8 mouse cellular contexts compared by ENCODE assay signal in the genomic region with DNA sequence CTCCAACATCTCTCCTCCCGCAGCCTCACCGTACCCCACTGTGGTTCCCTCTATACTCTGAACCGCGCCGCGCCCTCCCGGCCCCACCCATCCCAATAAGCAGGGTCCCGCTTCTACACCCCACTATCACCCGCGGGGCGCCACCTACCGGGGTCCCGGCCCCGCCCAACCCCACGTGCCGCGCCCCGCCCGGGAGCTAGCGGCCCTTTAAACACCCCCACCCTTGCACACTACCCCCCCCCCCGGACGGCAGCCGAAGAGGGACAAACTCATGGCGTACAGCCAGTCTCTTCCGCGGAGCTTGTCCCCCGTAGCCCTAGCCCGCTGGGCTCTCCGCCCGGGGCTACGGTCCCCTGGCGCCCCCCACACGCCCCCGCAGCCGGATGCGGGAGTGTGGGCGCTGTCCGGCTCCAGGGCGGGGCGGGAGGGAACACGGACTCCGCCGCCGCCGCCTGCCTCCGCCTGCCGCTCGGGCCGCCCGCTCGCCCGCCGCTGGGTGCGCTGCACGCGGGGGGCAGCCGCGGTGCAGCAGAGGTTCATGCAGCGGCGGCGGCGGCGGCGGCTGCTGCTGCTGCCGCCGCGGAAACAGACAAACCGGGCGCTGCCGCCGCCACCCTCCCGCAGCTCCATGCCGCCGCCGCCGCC. TPM values are rescaled to one million over a fixed set of nuclear protein-coding genes. Genes with fewer than 3 reads are reported as not detected.
DNase-seq lines count a peak whose midpoint lies in the region; ATAC-seq and TF ChIP-seq lines count a peak whose summit lies in the region.

No protein-coding gene starts in this region.

- ATAC-seq in hindbrain, embryonic 13.5 days (ENCODE audit: low FRiP score), result peak; percentile 78

- peak; percentile 70 for DNase-seq in R1 (ENCODE audit: low read depth, low spot score)
- peak; percentile 77 for DNase-seq in cerebellum, adult 9-11 months
- DNase-seq in frontal cortex, postnatal 25 days (ENCODE audit: low spot score in 2 of 2), result peak; percentile 40 to 60
- peak; percentile 70 to 74 for DNase-seq in left cerebral cortex, adult 2 months (ENCODE audit: extremely low spot score in 1 of 2, low spot score in 2 of 2)
- DNase-seq in lung, postnatal 36 days, result peak; percentile 74
- peak; percentile 79 for DNase-seq in retina, postnatal 7 days (ENCODE audit: low read depth, low spot score)
- peak; percentile 73 for DNase-seq in urinary bladder, postnatal 14 days (ENCODE audit: low spot score)

- H3K4me3 ChIP-seq in hindbrain, embryonic 13.5 days, result peak overlapping the region; percentile 85
- H3K4me3 ChIP-seq in left cerebral cortex, adult 2 months, result peak overlapping the region; percentile 73

- WGBS in hindbrain, embryonic 13.5 days, result 2% methylated on average over 41 of the region's 76 CpGs

- H3K9me3 ChIP-seq in hindbrain, embryonic 13.5 days, result no peaks in the 10 kb centered on the region

- H3K27me3 ChIP-seq in hindbrain, embryonic 13.5 days, result no peaks in the 10 kb centered on the region

- peak overlapping the region; percentile 82 for H3K4me2 ChIP-seq in hindbrain, embryonic 13.5 days

- intact Hi-C loops in left cerebral cortex, adult 2 months (cut with DNase I), result loop anchor here (5.0 to 10.0 kb wide), 5 partner anchors 62 to 212 kb away; no protein-coding TSS in a partner anchor

- peak overlapping the region; percentile 95 for H3K9ac ChIP-seq in hindbrain, embryonic 13.5 days

- no peaks in the 10 kb centered on the region for H3K36me3 ChIP-seq in hindbrain, embryonic 13.5 days

- H3K4me1 ChIP-seq in hindbrain, embryonic 13.5 days (replicated peaks), result peaks cover 41% of the 10 kb centered on the region

- peak; percentile 22 for TF ChIP-seq CTCF in left cerebral cortex, adult 2 months (IDR thresholded peaks at IDR 0.05)

- peak overlapping the region; percentile 98 for H3K27ac ChIP-seq in hindbrain, embryonic 13.5 days
- H3K27ac ChIP-seq in left cerebral cortex, adult 2 months, result peak overlapping the region; percentile 90

RNA-seq across cellular contexts. Expression of a gene that starts 0.6 kb away (rescaled TPM):
- polyA plus RNA-seq in hindbrain, embryonic 13.5 days (2015; fragmentation: Nextera tagmentation; extraction: Ambion mirVana), result 8.3 and 9.0 TPM in 2 replicates
- total RNA-seq in left cerebral cortex, adult 2 months (2021), result 10 to 100 TPM; 31.7 to 33.2 TPM

Comparison
In these comparisons a context has a peak if more than half of its experiments do, and no peak if none do; other contexts are left out.
1. Peak in every context shown above with its lines: DNase-seq, ATAC-seq, H3K4me3 ChIP-seq and H3K27ac ChIP-seq.